Mouse (Mus musculus) lung, embryonic 14.5 days (tissue): ENCODE measurements around the gene Brsk1. TPM values are rescaled to one million over a fixed set of nuclear protein-coding genes. Genes with fewer than 3 reads are reported as not detected.

Source experiments
- ATAC-seq: fragments of 200-750 bp; cut with Nextera tagmentation; 2 replicates; pipeline ENCODE4 v1.8.0; 2017; ENCODE audit warnings: mild to moderate bottlenecking, moderate TSS enrichment, moderate library complexity; ENCODE audit not compliant: insufficient read depth
- DNase-seq: peaks from one replicate; pipeline ENCODE4 v3.0.0-alpha.2; 2015
- H3K27ac ChIP-seq: fragments of 300-500 bp; sonication (generic); 2 replicates; pipeline ENCODE4 v1.5.1; 2014; ENCODE audit warnings: low read depth, mild to moderate bottlenecking, moderate library complexity
- H3K27me3 ChIP-seq: fragments of 300-500 bp; sonication (generic); 2 replicates; pipeline ENCODE4 v1.6.1; 2014; ENCODE audit warnings: low read length, control low read depth; ENCODE audit not compliant: insufficient read depth
- H3K36me3 ChIP-seq: fragments of 300-500 bp; sonication (generic); 2 replicates; pipeline ENCODE4 v1.6.1; 2014; ENCODE audit warnings: control low read depth; ENCODE audit not compliant: insufficient read depth
- H3K4me1 ChIP-seq: fragments of 300-500 bp; sonication (generic); 2 replicates; pipeline ENCODE4 v1.6.1; 2014; ENCODE audit warnings: antibody characterized with exemption, control low read depth; ENCODE audit not compliant: insufficient read depth
- H3K4me2 ChIP-seq: fragments of 300-500 bp; sonication (generic); 2 replicates; pipeline ENCODE4 v1.6.1; 2014; ENCODE audit warnings: mild to moderate bottlenecking
- H3K4me3 ChIP-seq: fragments of 300-500 bp; sonication (generic); 2 replicates; pipeline ENCODE4 v1.5.1; 2014; ENCODE audit warnings: low read depth, low read length
- H3K9ac ChIP-seq: fragments of 300-500 bp; sonication (generic); 2 replicates; pipeline ENCODE4 v1.6.1; 2014
- H3K9me3 ChIP-seq: fragments of 300-500 bp; sonication (generic); 2 replicates; pipeline ENCODE4 v1.6.1; 2016; ENCODE audit warnings: low read depth, low read length, control low read depth
- CTCF ChIP-seq: IDR thresholded peaks from 2 replicates; pipeline ENCODE4 v1.5.1; 2016; ENCODE audit warnings: antibody characterized with exemption, low read depth
- WGBS: fragments of 180-500 bp; shearing (Covaris S2); extraction: QIAGEN DNeasy Blood & Tissue Kit; methylation state at CpG from one replicate; pipeline ENCODE4 v1.1.7; 2014; 5-methylcytosine and 5-hydroxymethylcytosine counted together
- polyA plus RNA-seq: library from polyadenylated mRNA; unstranded; fragments of >200 nt; fragmentation: Nextera tagmentation; extraction: Ambion mirVana; gene quantifications from 2 replicates; pipeline ENCODE4 v1.2.1, GENCODE M21; 2014

The Brsk1 gene
- polyA plus RNA-seq, 1 experiment from 2014 or later, result 1.6 TPM

GRCm38 (mm10) chr7:4652726-4653125 is 37.7 kb upstream of the Brsk1 start:
- no peak for TF ChIP-seq CTCF
- no peak overlapping the region for H3K4me3 ChIP-seq
- H3K27me3 ChIP-seq, result no peaks in the 10 kb centered on the region
- peaks cover 15% of the 10 kb centered on the region; the same call in 1 of the 2 replicates for H3K36me3 ChIP-seq
- H3K9ac ChIP-seq, result no peak overlapping the region
- no peaks in the 10 kb centered on the region for H3K9me3 ChIP-seq
- H3K27ac ChIP-seq, result no peak overlapping the region
- WGBS, result 83% methylated on average over 5 of the region's 5 CpGs
- ATAC-seq (no peak), DNase-seq (no peak)
- no peak overlapping the region for H3K4me2 ChIP-seq
- 0 out of 2 replicates have a peak, but pooled peaks cover 4% of the 10 kb centered on the region for H3K4me1 ChIP-seq

- no peak for TF ChIP-seq CTCF
- ATAC-seq (no peak), DNase-seq (no peak)
- Histone ChIP-seq H3K4me1 (0 out of 2 replicates have a peak, but pooled peaks cover 6% of the 10 kb centered on the region), H3K9me3 (no peaks in the 10 kb centered on the region), H3K9ac (no peak overlapping the region), H3K4me3 (no peak overlapping the region), H3K36me3 (peaks cover 15% of the 10 kb centered on the region; the same call in 1 of the 2 replicates), H3K27me3 (no peaks in the 10 kb centered on the region), H3K4me2 (no peak overlapping the region), H3K27ac (no peak overlapping the region)
- WGBS, result 79% methylated on average over 5 of the region's 5 CpGs
Measured at GRCm38 (mm10) chr7:4653351-4653750, 37.1 kb upstream of the Brsk1 start.

- H3K9ac ChIP-seq, result no peak overlapping the region
Measured at GRCm38 (mm10) chr7:4653780-4654179, 36.6 kb upstream of the Brsk1 start.

GRCm38 (mm10) chr7:4654221-4654620 is 36.2 kb upstream of the Brsk1 start:
- DNase-seq (no peak), ATAC-seq (no peak)
- 0 out of 2 replicates have a peak, but pooled peaks cover 6% of the 10 kb centered on the region for H3K4me1 ChIP-seq
- H3K9me3 ChIP-seq, result no peaks in the 10 kb centered on the region
- no peak overlapping the region for H3K4me3 ChIP-seq
- H3K27ac ChIP-seq, result 0 out of 2 replicates have a peak overlapping the region, but pooled peaks have one; percentile 0
- no peak for TF ChIP-seq CTCF
- H3K4me2 ChIP-seq, result no peak overlapping the region
- WGBS, result 81% methylated on average over 2 of the region's 2 CpGs
- H3K27me3 ChIP-seq, result no peaks in the 10 kb centered on the region
- no peak overlapping the region for H3K9ac ChIP-seq
- H3K36me3 ChIP-seq, result peaks cover 15% of the 10 kb centered on the region; the same call in 1 of the 2 replicates

More at GRCm38 (mm10) chr7:4653780-4654179, 36.6 kb upstream of the Brsk1 start:
- Histone ChIP-seq H3K27ac (0 out of 2 replicates have a peak overlapping the region, but pooled peaks have one; percentile 0), H3K4me1 (0 out of 2 replicates have a peak, but pooled peaks cover 6% of the 10 kb centered on the region), H3K4me3 (no peak overlapping the region), H3K4me2 (no peak overlapping the region), H3K9me3 (no peaks in the 10 kb centered on the region), H3K36me3 (peaks cover 15% of the 10 kb centered on the region; the same call in 1 of the 2 replicates), H3K27me3 (no peaks in the 10 kb centered on the region)
- ATAC-seq (no peak), DNase-seq (peak; percentile 24)
- no peak for TF ChIP-seq CTCF
- WGBS, result 80% methylated on average over 7 of the region's 7 CpGs

GRCm38 (mm10) chr7:4655393-4655792 is 35.0 kb upstream of the Brsk1 start:
- H3K9me3 ChIP-seq, result no peaks in the 10 kb centered on the region
- H3K27me3 ChIP-seq, result no peaks in the 10 kb centered on the region
- no peak for DNase-seq
- 87% methylated on average over 4 of the region's 4 CpGs for WGBS
- peaks cover 15% of the 10 kb centered on the region; the same call in 1 of the 2 replicates for H3K36me3 ChIP-seq
- H3K4me3 ChIP-seq, result no peak overlapping the region
- H3K4me2 ChIP-seq, result no peak overlapping the region
- 0 out of 2 replicates have a peak, but pooled peaks cover 6% of the 10 kb centered on the region for H3K4me1 ChIP-seq
- H3K27ac ChIP-seq, result no peak overlapping the region
- no peak for TF ChIP-seq CTCF
- no peak for ATAC-seq
- H3K9ac ChIP-seq, result 0 out of 2 replicates have a peak overlapping the region, but pooled peaks have one; percentile 14

GRCm38 (mm10) chr7:4655916-4656315 is 34.5 kb upstream of the Brsk1 start:
- WGBS, result 78% methylated on average over 1 of the region's 1 CpGs
- Histone ChIP-seq H3K4me2 (no peak overlapping the region; the same call in 1 of the 2 replicates), H3K9me3 (no peaks in the 10 kb centered on the region), H3K27me3 (no peaks in the 10 kb centered on the region), H3K36me3 (peaks cover 15% of the 10 kb centered on the region; the same call in 1 of the 2 replicates), H3K9ac (0 out of 2 replicates have a peak overlapping the region, but pooled peaks have one; percentile 14), H3K4me3 (no peak overlapping the region), H3K27ac (no peak overlapping the region), H3K4me1 (0 out of 2 replicates have a peak, but pooled peaks cover 6% of the 10 kb centered on the region)
- ATAC-seq (no peak), DNase-seq (no peak)
- TF ChIP-seq CTCF, result no peak

- Histone ChIP-seq H3K27me3 (no peaks in the 10 kb centered on the region), H3K4me2 (peak overlapping the region; percentile 93), H3K9me3 (no peaks in the 10 kb centered on the region), H3K27ac (no peak overlapping the region), H3K36me3 (peaks cover 12% of the 10 kb centered on the region; the same call in 1 of the 2 replicates), H3K4me1 (0 out of 2 replicates have a peak, but pooled peaks cover 6% of the 10 kb centered on the region), H3K9ac (peak overlapping the region; percentile 90), H3K4me3 (peak overlapping the region; percentile 89)
- no peak for ATAC-seq
- no peak for DNase-seq
- WGBS, result 47% methylated on average over 1 of the region's 1 CpGs
- TF ChIP-seq CTCF, result no peak
Measured at GRCm38 (mm10) chr7:4656818-4657217, 33.6 kb upstream of the Brsk1 start.
